ENCODE assay signal across 8 mouse cellular contexts in genomic region chr2:26351358-26352290, GRCm38 (mm10). TPM values are rescaled to one million over a fixed set of nuclear protein-coding genes. Genes with fewer than 3 reads are reported as not detected.
A peak's percentile ranks its signal among the peaks of the same experiment; 100 is the strongest.
DNase-seq lines count a peak whose midpoint lies in the region; ATAC-seq and TF ChIP-seq lines count a peak whose summit lies in the region.

Gene Dnlz (minus strand): TSS chr2:26352110.

- H3K27me3 ChIP-seq in embryonic facial prominence, embryonic 14.5 days (replicated peaks; ENCODE audit: control insufficient read depth, insufficient read depth, low read length): no peaks in the 10 kb centered on the region
- H3K27me3 ChIP-seq in limb, embryonic 14.5 days (ENCODE audit: control insufficient read depth, insufficient read depth, low read length): no peaks in the 10 kb centered on the region
- no peaks in the 10 kb centered on the region for H3K27me3 ChIP-seq in midbrain, postnatal 0 days (ENCODE audit: insufficient read depth, low read length)

- H3K4me3 ChIP-seq in embryonic facial prominence, embryonic 14.5 days (ENCODE audit: low read depth, low read length): peak within 1 kb of the TSS; percentile 90
- H3K4me3 ChIP-seq in limb, embryonic 14.5 days (replicated peaks; ENCODE audit: low read length): peak within 1 kb of the TSS; percentile 70
- H3K4me3 ChIP-seq in midbrain, postnatal 0 days (ENCODE audit: low read depth, low read length): peak within 1 kb of the TSS; percentile 92

- H3K9ac ChIP-seq in embryonic facial prominence, embryonic 14.5 days (ENCODE audit: low read depth, low read length): peak within 1 kb of the TSS; percentile 96
- H3K9ac ChIP-seq in limb, embryonic 14.5 days (ENCODE audit: low read depth, low read length, severe bottlenecking): peak within 1 kb of the TSS; percentile 91
- peak within 1 kb of the TSS; percentile 97 for H3K9ac ChIP-seq in midbrain, postnatal 0 days (replicated peaks; ENCODE audit: low read length, poor library complexity, severe bottlenecking)

- peak within 1 kb of the TSS; percentile 98 for H3K4me2 ChIP-seq in embryonic facial prominence, embryonic 14.5 days (ENCODE audit: low read depth, low read length)
- peak within 1 kb of the TSS; percentile 97 for H3K4me2 ChIP-seq in limb, embryonic 14.5 days (replicated peaks; ENCODE audit: low read depth, low read length, severe bottlenecking)
- H3K4me2 ChIP-seq in midbrain, postnatal 0 days (ENCODE audit: low read depth, low read length, poor library complexity, severe bottlenecking): peak within 1 kb of the TSS; percentile 94

- peaks cover 37% of the 10 kb centered on the region for H3K36me3 ChIP-seq in embryonic facial prominence, embryonic 14.5 days (ENCODE audit: control insufficient read depth, insufficient read depth, low read length)
- peaks cover 38% of the 10 kb centered on the region for H3K36me3 ChIP-seq in limb, embryonic 14.5 days (ENCODE audit: control insufficient read depth, insufficient read depth, low read length)
- peaks cover 34% of the 10 kb centered on the region for H3K36me3 ChIP-seq in midbrain, postnatal 0 days (ENCODE audit: insufficient read depth, low read length)

- peak within 1 kb of the TSS; percentile 90 for H3K27ac ChIP-seq in embryonic facial prominence, embryonic 14.5 days (replicated peaks; ENCODE audit: low read depth, low read length)
- peak within 1 kb of the TSS; percentile 77 for H3K27ac ChIP-seq in limb, embryonic 14.5 days (replicated peaks; ENCODE audit: low read depth, low read length)
- peak within 1 kb of the TSS; percentile 93 for H3K27ac ChIP-seq in midbrain, postnatal 0 days (ENCODE audit: low read depth, low read length)

- 4% methylated on average over 35 of the region's 62 CpGs for WGBS in embryonic facial prominence, embryonic 14.5 days
- 2% methylated on average over 59 of the region's 62 CpGs for WGBS in limb, embryonic 14.5 days
- 2% methylated on average over 62 of the region's 62 CpGs for WGBS in midbrain, postnatal 0 days

- H3K9me3 ChIP-seq in embryonic facial prominence, embryonic 14.5 days (ENCODE audit: control insufficient read depth, low read length): no peaks in the 10 kb centered on the region
- H3K9me3 ChIP-seq in limb, embryonic 14.5 days (ENCODE audit: control insufficient read depth, low read length): no peaks in the 10 kb centered on the region
- no peaks in the 10 kb centered on the region for H3K9me3 ChIP-seq in midbrain, postnatal 0 days (ENCODE audit: low read length)

- ATAC-seq in embryonic facial prominence, embryonic 14.5 days (ENCODE audit: low read depth): peak; percentile 86
- peak; percentile 88 for ATAC-seq in limb, embryonic 14.5 days (ENCODE audit: low FRiP score, low read depth)
- peak; percentile 87 for ATAC-seq in midbrain, postnatal 0 days (ENCODE audit: low FRiP score)

- TF ChIP-seq CTCF in midbrain, postnatal 0 days (IDR thresholded peaks at IDR 0.05): peak; percentile 82

- peak; percentile 93 for DNase-seq in 3T3-L1 (ENCODE audit: low read depth, low spot score)
- peak; percentile 84 for DNase-seq in adrenal gland, postnatal 4 days (ENCODE audit: low spot score in 2 of 2)
- DNase-seq in embryonic facial prominence, embryonic 14.5 days (ENCODE audit: low spot score): peak; percentile 97
- peak; percentile 94 for DNase-seq in heart, adult 8-10 months (ENCODE audit: low spot score)
- peak; percentile 95 for DNase-seq in kidney, adult 9 months
- peak; percentile 95 for DNase-seq in limb, embryonic 14.5 days (ENCODE audit: low spot score)
- DNase-seq in midbrain, postnatal 0 days (ENCODE audit: low spot score): peak; percentile 95
- DNase-seq in spleen, postnatal 14 days (ENCODE audit: low spot score in 2 of 2): peak; percentile 83 to 88

- H3K4me1 ChIP-seq in embryonic facial prominence, embryonic 14.5 days (ENCODE audit: control insufficient read depth, insufficient read depth, low read length): peaks cover 12% of the 10 kb centered on the region; the same call in 1 of the 2 replicates
- peaks cover 12% of the 10 kb centered on the region for H3K4me1 ChIP-seq in limb, embryonic 14.5 days (ENCODE audit: control insufficient read depth, insufficient read depth, low read length)
- peaks cover 9% of the 10 kb centered on the region for H3K4me1 ChIP-seq in midbrain, postnatal 0 days (ENCODE audit: insufficient read depth, low read length)

- 0 out of 2 replicates have a peak, but pooled peaks have one; percentile 39 for TF ChIP-seq POLR2A in limb, embryonic 14.5 days (IDR thresholded peaks at IDR 0.05; ENCODE audit: borderline replicate concordance, extremely low read depth, insufficient read depth, insufficient read length)

RNA-seq across cellular contexts. Expression of gene Dnlz, which starts in this region (rescaled TPM):
- total RNA-seq in adrenal gland, postnatal 4 days (2021): 10 to 100 TPM; 17.5 to 18.6 TPM
- polyA plus RNA-seq in embryonic facial prominence, embryonic 14.5 days (2014; fragmentation: Nextera tagmentation; extraction: Ambion mirVana): 24.2 and 27.6 TPM in 2 replicates
- 10 to 100 TPM; 22.4 to 26.2 (median 25.4) TPM for total RNA-seq in heart, adult 8-10 months (2022)
- 28.2 and 33.8 TPM in 2 replicates for polyA plus RNA-seq in limb, embryonic 14.5 days (2012; rRNA removed)
- polyA plus RNA-seq in limb, embryonic 14.5 days (2014; fragmentation: Nextera tagmentation; extraction: Ambion mirVana): 30.5 and 31.1 TPM in 2 replicates
- total RNA-seq in midbrain, postnatal 0 days (2014; rRNA removed): 27.4 and 34.3 TPM in 2 replicates
- polyA plus RNA-seq in midbrain, postnatal 0 days (2015; fragmentation: Nextera tagmentation; extraction: Ambion mirVana): 24.1 and 26.0 TPM in 2 replicates

Comparison
In these comparisons a context has a peak if more than half of its experiments do, and no peak if none do; other contexts are left out.
1. Peak in every context shown above with its lines: DNase-seq, ATAC-seq, H3K4me3 ChIP-seq and H3K27ac ChIP-seq.